Mouse (Mus musculus) MEL (cell line): ENCODE data around the gene 6430550D23Rik. TPM values are rescaled to one million over a fixed set of nuclear protein-coding genes. Genes with fewer than 3 reads are reported as not detected.

Experiments
- DNase-seq: peaks from one replicate; pipeline ENCODE4 v3.0.0; 2011; ENCODE audit warnings: low read depth, low spot score
- H3K27ac ChIP-seq: 2 replicates; pipeline ENCODE4 v1.5.1; 2012; ENCODE audit warnings: low read depth, mild to moderate bottlenecking, control low read depth, low read length, moderate library complexity; ENCODE audit not compliant: control insufficient read depth
- H3K27me3 ChIP-seq, 2 experiments: fragments of 150-350 bp in 1 of 2; sonication (generic) in 1 of 2; 2 replicates each; pipeline ENCODE4 v1.6.1; 2012; ENCODE audit warnings: low read length in 2 of 2, mild to moderate bottlenecking in 2 of 2, improper control_type of control experiment in 1 of 2, moderate library complexity in 1 of 2; ENCODE audit not compliant: insufficient read depth in 2 of 2, control insufficient read depth in 1 of 2
- H3K36me3 ChIP-seq, 2 experiments: 2 replicates each; pipeline ENCODE4 v1.6.1; 2012 to 2014; ENCODE audit warnings: low read length in 2 of 2, improper control_type of control experiment in 1 of 2, inconsistent platforms in 1 of 2, mild to moderate bottlenecking in 1 of 2; ENCODE audit not compliant: insufficient read depth in 2 of 2, control insufficient read depth in 1 of 2
- H3K4me1 ChIP-seq, 2 experiments: fragments of 150-350 bp in 1 of 2; sonication (generic) in 1 of 2; 2 replicates each; pipeline ENCODE4 v1.6.1; 2012; ENCODE audit warnings: low read length in 2 of 2, improper control_type of control experiment in 1 of 2, mild to moderate bottlenecking in 1 of 2; ENCODE audit not compliant: insufficient read depth in 2 of 2, control insufficient read depth in 1 of 2
- H3K4me3 ChIP-seq, 2 experiments: fragments of 150-350 bp in 1 of 2; sonication (generic) in 1 of 2; 2 replicates each; pipeline ENCODE4 v1.5.1; 2012; ENCODE audit warnings: low read depth in 2 of 2, low read length in 2 of 2, mild to moderate bottlenecking in 2 of 2, moderate library complexity in 2 of 2, control low read depth in 1 of 2, improper control_type of control experiment in 1 of 2; ENCODE audit not compliant: control insufficient read depth in 1 of 2, insufficient read depth in 1 of 2
- H3K79me2 ChIP-seq: 2 replicates; pipeline ENCODE4 v1.6.1; 2012; ENCODE audit warnings: mild to moderate bottlenecking, low read length, moderate library complexity; ENCODE audit not compliant: control insufficient read depth, poor library complexity, insufficient read depth
- H3K9ac ChIP-seq: 2 replicates; pipeline ENCODE4 v1.6.1; 2012; ENCODE audit warnings: low read depth, mild to moderate bottlenecking, control low read depth, low read length, moderate library complexity; ENCODE audit not compliant: control insufficient read depth, poor library complexity, severe bottlenecking
- H3K9me3 ChIP-seq: fragments of 150-350 bp; sonication (generic); replicated peaks from 2 replicates; pipeline ENCODE4 v1.6.1; 2012; ENCODE audit warnings: mild to moderate bottlenecking, low read length, improper control_type of control experiment, moderate library complexity; ENCODE audit not compliant: insufficient read depth
- BHLHE40 ChIP-seq: IDR thresholded peaks from 2 replicates; pipeline ENCODE4 v1.6.1; 2012; ENCODE audit warnings: low read depth, mild to moderate bottlenecking, inconsistent platforms, low read length, improper control_type of control experiment, borderline replicate concordance
- ETS1 ChIP-seq: IDR thresholded peaks from 2 replicates; pipeline ENCODE4 v1.6.1; 2012; ENCODE audit warnings: low read depth, mild to moderate bottlenecking, inconsistent platforms, low read length, improper control_type of control experiment, moderate library complexity
- HCFC1 ChIP-seq: IDR thresholded peaks from 2 replicates; pipeline ENCODE4 v1.6.1; 2012; ENCODE audit warnings: low read depth, mild to moderate bottlenecking, inconsistent platforms, low read length, improper control_type of control experiment, moderate library complexity
- KAT2A ChIP-seq: conservative IDR thresholded peaks from 2 replicates; pipeline ENCODE4 v1.6.1; 2012; ENCODE audit warnings: low read depth, low read length, improper control_type of control experiment, inconsistent platforms
- MAX ChIP-seq: IDR thresholded peaks from 2 replicates; pipeline ENCODE4 v1.6.1; 2011; ENCODE audit warnings: low read length, improper control_type of control experiment
- MEF2A ChIP-seq: IDR thresholded peaks from 2 replicates; pipeline ENCODE4 v1.6.1; 2014; ENCODE audit warnings: low read depth, mild to moderate bottlenecking, inconsistent platforms, low read length, improper control_type of control experiment; ENCODE audit not compliant: poor library complexity, insufficient replicate concordance, severe bottlenecking; ENCODE audit errors: extremely low read depth
- MXI1 ChIP-seq: IDR thresholded peaks from 2 replicates; pipeline ENCODE4 v1.6.1; 2011; ENCODE audit warnings: mild to moderate bottlenecking, low read depth, low read length, improper control_type of control experiment
- MYB ChIP-seq: IDR thresholded peaks from 2 replicates; pipeline ENCODE4 v1.6.1; 2011; ENCODE audit warnings: mild to moderate bottlenecking, low read depth, low read length, improper control_type of control experiment
- NRF1 ChIP-seq: IDR thresholded peaks from 2 replicates; pipeline ENCODE4 v1.6.1; 2014; ENCODE audit warnings: low read depth, mild to moderate bottlenecking, inconsistent platforms, low read length, improper control_type of control experiment, moderate library complexity; ENCODE audit not compliant: poor library complexity, insufficient read depth, severe bottlenecking
- POLR2AphosphoS5 ChIP-seq: IDR thresholded peaks from 2 replicates; pipeline ENCODE4 v1.6.1; 2012; ENCODE audit warnings: low read depth, borderline replicate concordance, mild to moderate bottlenecking, inconsistent platforms, low read length, moderate library complexity, mixed read lengths
- TAL1 ChIP-seq: IDR thresholded peaks from 2 replicates; pipeline ENCODE4 v1.6.1; 2012; ENCODE audit warnings: mild to moderate bottlenecking, inconsistent platforms, low read length, moderate library complexity, mixed read lengths
- TCF12 ChIP-seq: IDR thresholded peaks from 2 replicates; pipeline ENCODE4 v1.6.1; 2014; ENCODE audit warnings: low read depth, mild to moderate bottlenecking, inconsistent platforms, low read length, improper control_type of control experiment, moderate library complexity
- USF1 ChIP-seq: IDR thresholded peaks from 2 replicates; pipeline ENCODE4 v1.6.1; 2014; ENCODE audit warnings: low read depth, mild to moderate bottlenecking, inconsistent platforms, low read length, improper control_type of control experiment, moderate library complexity
- USF2 ChIP-seq, 2 experiments: IDR thresholded peaks; 2 replicates each; pipeline ENCODE4 v1.6.1; 2011 to 2012; ENCODE audit warnings: improper control_type of control experiment in 2 of 2, low read length in 2 of 2, borderline replicate concordance in 1 of 2, inconsistent platforms in 1 of 2, low read depth in 1 of 2, mild to moderate bottlenecking in 1 of 2; ENCODE audit not compliant: insufficient read depth in 1 of 2
- ZMIZ1 ChIP-seq: IDR thresholded peaks from 2 replicates; pipeline ENCODE4 v1.6.1; 2012; ENCODE audit warnings: low read depth, mild to moderate bottlenecking, inconsistent platforms, low read length, improper control_type of control experiment, moderate library complexity
- ZNF384 ChIP-seq: IDR thresholded peaks from 2 replicates; pipeline ENCODE4 v1.6.1; 2012; ENCODE audit warnings: low read depth, mild to moderate bottlenecking, inconsistent platforms, low read length, improper control_type of control experiment
- polyA plus RNA-seq, 2 experiments: library from polyadenylated mRNA; stranded (reverse) in 1 of 2; unstranded in 1 of 2; fragments of >175 nt in 1 of 2; fragments of >200 nt in 1 of 2; gene quantifications; 2 replicates each; pipeline versions ENCODE4 v1.2.1 to v1.2.4; 2012; ENCODE audit warnings: low replicate concordance in 2 of 2, low read depth in 1 of 2; ENCODE audit not compliant: insufficient read length in 2 of 2, insufficient read depth in 1 of 2, missing spikeins in 1 of 2
- total RNA-seq: library from RNA; depleted of rRNA; stranded (reverse); fragments of 300-350 nt; gene quantifications from 2 replicates; pipeline ENCODE4 v1.2.3, GENCODE M21; 2012

The 6430550D23Rik gene
- total and polyA plus RNA-seq, 3 experiments = 1.1 TPM; not detected in 1

GRCm38 (mm10) chr2:156042903-156043302 is 35.1 kb upstream of the 6430550D23Rik start:
- Histone ChIP-seq H3K36me3 (no peaks in the 10 kb centered on the region), H3K4me1 (no peaks in the 10 kb centered on the region), H3K9ac (no peak overlapping the region), H3K9me3 (no peaks in the 10 kb centered on the region)
- TF ChIP-seq BHLHE40 (no peak), USF1 (no peak), MAX (no peak), ZMIZ1 (no peak), TCF12 (no peak), POLR2AphosphoS5 (no peak), TAL1 (no peak), HCFC1 (no peak), MYB (no peak), USF2 (IDR thresholded peaks at IDR 0.05; ENCODE audit: borderline replicate concordance in 1 of 2, insufficient read depth in 1 of 2, low read depth in 1 of 2, low read length in 2 of 2) (no peak), KAT2A (no peak)
- TF ChIP-seq, all 39 proteins: peak for 0
- Histone ChIP-seq H3K27me3 (peaks cover 7 to 8% of the 10 kb centered on the region in 2 experiments), H3K4me3 (no peak overlapping the region), H3K79me2 (no peaks in the 10 kb centered on the region), H3K27ac (no peak overlapping the region)
- DNase-seq = no peak

- H3K4me1 ChIP-seq = no peaks in the 10 kb centered on the region
- H3K4me3 ChIP-seq = no peak overlapping the region
- TF ChIP-seq ZNF384 = no peak
- no peak for TF ChIP-seq NRF1
- no peak for TF ChIP-seq TAL1
- TF ChIP-seq MXI1 = no peak
- TF ChIP-seq MEF2A = no peak
- no peak for TF ChIP-seq ETS1
- TF ChIP-seq, all 39 proteins: peak for 0
- no peak for DNase-seq
- Histone ChIP-seq H3K36me3 (no peaks in the 10 kb centered on the region), H3K27ac (no peak overlapping the region), H3K27me3 (peaks cover 12 to 14% of the 10 kb centered on the region in 2 experiments), H3K9me3 (no peaks in the 10 kb centered on the region), H3K79me2 (no peaks in the 10 kb centered on the region), H3K9ac (no peak overlapping the region)
Observed at GRCm38 (mm10) chr2:156039390-156039789, 31.6 kb upstream of the 6430550D23Rik start.
